Mouse (Mus musculus) thymus, adult 2 months (tissue): ENCODE data around the gene Hps6. TPM values are rescaled to one million over a fixed set of nuclear protein-coding genes. Genes with fewer than 3 reads are reported as not detected.

ENCODE experiments used
- DNase-seq: peaks from one replicate; pipeline ENCODE4 v3.0.0; 2021
- H3K27ac ChIP-seq: fragments of 200-500 bp; 2 replicates; pipeline ENCODE4 v1.5.1; 2012; ENCODE audit warnings: low read length, control low read depth; ENCODE audit not compliant: control insufficient read depth, insufficient read depth
- H3K27me3 ChIP-seq: fragments of 200-500 bp; 2 replicates; pipeline ENCODE4 v1.6.1; 2012; ENCODE audit warnings: mild to moderate bottlenecking, low read length, moderate library complexity, mixed read lengths; ENCODE audit not compliant: control insufficient read depth, insufficient read depth
- H3K36me3 ChIP-seq: fragments of 200-500 bp; 2 replicates; pipeline ENCODE4 v1.6.1; 2012; ENCODE audit warnings: mild to moderate bottlenecking, low read length, moderate library complexity; ENCODE audit not compliant: control insufficient read depth, insufficient read depth
- H3K4me1 ChIP-seq: fragments of 200-500 bp; replicated peaks from 2 replicates; pipeline ENCODE4 v1.6.1; 2012; ENCODE audit warnings: low read length; ENCODE audit not compliant: control insufficient read depth, insufficient read depth
- H3K4me3 ChIP-seq: fragments of 200-500 bp; 2 replicates; pipeline ENCODE4 v1.5.1; 2012; ENCODE audit warnings: mild to moderate bottlenecking, low read length, control low read depth, moderate library complexity; ENCODE audit not compliant: control insufficient read depth, insufficient read depth
- CTCF ChIP-seq: fragments of 200-500 bp; IDR thresholded peaks from 2 replicates; pipeline ENCODE4 v1.5.1; 2012; ENCODE audit warnings: mild to moderate bottlenecking, control low read depth, low read length, moderate library complexity, borderline replicate concordance; ENCODE audit not compliant: control insufficient read depth, poor library complexity, insufficient read depth; ENCODE audit errors: extremely low read depth
- POLR2A ChIP-seq: fragments of 200-500 bp; IDR thresholded peaks from 2 replicates; pipeline ENCODE4 v1.6.1; 2012; ENCODE audit warnings: mild to moderate bottlenecking, low read length, control low read depth, moderate library complexity; ENCODE audit not compliant: control insufficient read depth, poor library complexity, insufficient read depth; ENCODE audit errors: extremely low read depth
- WGBS: fragments of 180-500 bp; shearing (Covaris S2); methylation state at CpG from one replicate; pipeline ENCODE4 v1.1.7; 2018; 5-methylcytosine and 5-hydroxymethylcytosine counted together
- polyA plus RNA-seq: library from polyadenylated mRNA; depleted of rRNA; stranded (reverse); fragments of >200 nt; gene quantifications from 2 replicates; pipeline ENCODE4 v1.2.3, GENCODE M21; 2012

Gene Hps6
- polyA plus RNA-seq, 1 experiment, result 9.4 TPM

DNA sequence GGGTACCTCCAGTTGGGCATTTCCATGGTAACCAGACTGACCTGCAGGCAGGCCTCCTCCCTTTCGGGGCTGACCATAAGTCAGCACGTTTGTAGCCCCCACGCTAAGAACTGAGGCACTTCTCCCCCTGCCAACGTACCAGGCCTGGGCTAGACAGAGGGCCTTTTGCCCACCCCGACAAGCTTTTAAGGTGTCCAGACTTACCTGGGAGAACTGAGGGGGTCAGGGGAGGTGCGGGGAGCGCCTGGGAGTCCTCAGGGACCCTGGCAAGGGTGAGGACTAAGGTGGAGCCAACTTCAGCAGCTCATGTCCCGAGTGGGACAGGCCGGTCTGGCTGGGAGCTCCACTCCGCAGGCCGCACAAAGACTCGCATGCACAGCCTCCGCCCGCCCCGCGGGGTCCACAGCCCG, 35.5 kb downstream of the Hps6 start:
- peak overlapping the region; percentile 71 for H3K27ac ChIP-seq
- no peaks in the 10 kb centered on the region; the same call in 1 of the 2 replicates for H3K27me3 ChIP-seq
- peaks cover 48% of the 10 kb centered on the region for H3K4me1 ChIP-seq
- H3K4me3 ChIP-seq, result peak overlapping the region; percentile 99
- H3K36me3 ChIP-seq, result peaks cover 25% of the 10 kb centered on the region
- TF ChIP-seq CTCF (no peak), POLR2A (no peak)
- DNase-seq, result peak; percentile 45
- 3% methylated on average over 17 of the region's 17 CpGs for WGBS

DNA sequence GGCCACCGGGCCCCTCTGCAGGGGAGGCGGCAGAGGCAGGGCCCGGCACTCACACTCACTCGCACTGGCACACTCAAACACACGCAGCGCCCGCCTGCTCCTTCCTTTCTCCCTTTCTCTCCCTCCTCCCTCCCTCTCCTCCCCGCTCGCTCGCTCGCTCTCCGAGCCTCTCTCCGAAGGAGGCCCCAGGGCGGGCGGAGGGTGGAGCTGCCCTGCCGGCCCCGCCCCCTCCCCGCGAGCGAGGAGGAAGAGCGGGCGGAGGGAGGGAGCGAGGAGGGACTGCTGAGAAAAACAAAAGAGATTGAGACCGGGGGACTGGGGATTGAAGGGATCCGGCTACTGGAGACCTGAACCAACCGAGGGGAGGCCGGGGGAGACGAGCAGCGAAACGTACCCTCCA, 36.2 kb downstream of the Hps6 start:
- WGBS, result 2% methylated on average over 30 of the region's 30 CpGs
- peak overlapping the region; percentile 97 for H3K27ac ChIP-seq
- peak; percentile 95 for TF ChIP-seq POLR2A
- no peak for TF ChIP-seq CTCF
- peaks cover 19% of the 10 kb centered on the region for H3K36me3 ChIP-seq
- H3K4me3 ChIP-seq, result peak overlapping the region; percentile 99
- no peaks in the 10 kb centered on the region for H3K27me3 ChIP-seq
- H3K4me1 ChIP-seq, result peaks cover 53% of the 10 kb centered on the region
- DNase-seq, result peak; percentile 95

GRCm38 (mm10) chr19:46040149-46040902, 37.0 kb downstream of the Hps6 start:
- peak overlapping the region; percentile 97 for H3K27ac ChIP-seq
- no peak for TF ChIP-seq CTCF
- 14% methylated on average over 14 of the region's 14 CpGs for WGBS
- peaks cover 10% of the 10 kb centered on the region for H3K36me3 ChIP-seq
- no peaks in the 10 kb centered on the region for H3K27me3 ChIP-seq
- peak; percentile 65 for DNase-seq
- peaks cover 53% of the 10 kb centered on the region for H3K4me1 ChIP-seq
- peak overlapping the region; percentile 99 for H3K4me3 ChIP-seq

DNA sequence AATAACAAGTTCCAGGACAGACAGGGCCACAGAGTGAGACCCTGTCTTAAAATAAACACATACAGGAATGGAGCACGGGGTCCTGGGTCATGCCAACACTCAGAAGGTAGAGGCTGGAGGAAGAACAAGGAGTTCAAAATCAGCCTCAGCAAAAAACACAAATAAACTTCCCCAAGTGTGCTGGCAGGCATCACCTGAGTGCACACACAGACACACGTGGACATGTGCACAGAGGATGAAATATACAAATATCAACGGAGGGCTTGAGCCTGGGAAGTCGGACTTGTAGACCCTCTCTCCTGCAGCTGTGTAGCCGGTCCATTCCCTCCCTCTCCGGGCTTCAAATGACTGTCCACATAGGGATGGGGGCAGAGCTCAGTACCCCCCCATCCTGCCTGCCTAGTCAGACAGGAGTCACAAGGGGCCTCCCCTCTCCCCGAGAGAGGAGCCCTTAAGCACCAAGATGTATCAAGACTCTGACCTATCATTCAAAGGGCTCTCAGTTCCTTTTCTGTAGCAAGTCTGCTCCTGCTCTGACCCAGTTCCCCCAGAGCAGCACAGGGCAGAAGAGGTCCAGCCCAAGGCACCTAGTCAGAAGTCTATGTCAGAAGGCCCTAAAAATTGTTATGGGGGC, 38.1 kb downstream of the Hps6 start:
- TF ChIP-seq POLR2A (no peak), CTCF (no peak)
- Histone ChIP-seq H3K36me3 (no peaks in the 10 kb centered on the region; the same call in 1 of the 2 replicates), H3K27ac (peak overlapping the region; percentile 66), H3K4me3 (peak overlapping the region; percentile 6; the same call in 1 of the 2 replicates), H3K27me3 (no peaks in the 10 kb centered on the region), H3K4me1 (peaks cover 60% of the 10 kb centered on the region)
- DNase-seq, result peak; percentile 23
- WGBS, result 26% methylated on average over 7 of the region's 7 CpGs

DNA sequence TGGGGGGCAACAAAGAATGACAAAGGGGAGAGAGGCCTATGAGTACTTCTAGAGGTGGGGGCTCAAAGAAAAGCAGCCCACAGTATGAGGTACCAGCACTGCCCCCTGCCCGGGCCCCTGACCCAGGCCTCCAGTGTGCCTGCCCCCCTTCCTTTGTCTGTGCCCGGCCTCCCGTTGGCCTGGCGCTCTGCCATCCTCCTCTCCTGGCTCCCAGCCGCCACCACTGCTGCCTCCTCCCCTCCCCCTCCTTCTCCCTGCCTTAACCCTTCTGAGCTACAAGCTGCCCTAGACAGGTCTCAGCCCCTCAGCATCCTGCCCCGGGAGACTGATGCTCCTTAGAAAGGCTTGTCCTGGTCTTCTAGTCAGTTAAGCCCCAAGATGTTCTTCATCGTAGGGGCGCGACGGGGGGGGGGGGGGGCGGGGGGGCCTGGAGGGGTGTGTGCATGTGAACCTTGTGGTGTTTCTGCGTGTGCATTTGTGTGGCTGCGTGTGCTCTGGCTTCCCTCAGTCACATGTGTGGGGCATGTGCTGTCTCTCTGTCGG, 38.7 kb downstream of the Hps6 start:
- H3K4me3 ChIP-seq, result peak overlapping the region; percentile 6; the same call in 1 of the 2 replicates
- TF ChIP-seq CTCF, result no peak
- H3K36me3 ChIP-seq, result no peaks in the 10 kb centered on the region
- DNase-seq, result peak; percentile 59
- peaks cover 57% of the 10 kb centered on the region for H3K4me1 ChIP-seq
- peak overlapping the region; percentile 66 for H3K27ac ChIP-seq
- H3K27me3 ChIP-seq, result no peaks in the 10 kb centered on the region
- WGBS, result 0% methylated on average over 13 of the region's 14 CpGs

- peak; percentile 64 for DNase-seq
- no peak; the same call in 1 of the 2 replicates for TF ChIP-seq POLR2A
- no peak for TF ChIP-seq CTCF
- Histone ChIP-seq H3K4me1 (peaks cover 53% of the 10 kb centered on the region), H3K27ac (peak overlapping the region; percentile 66), H3K4me3 (no peak overlapping the region; the same call in 1 of the 2 replicates), H3K27me3 (no peaks in the 10 kb centered on the region), H3K36me3 (no peaks in the 10 kb centered on the region)
- WGBS, result 6% methylated on average over 6 of the region's 6 CpGs
Measured at GRCm38 (mm10) chr19:46042476-46043011, 39.2 kb downstream of the Hps6 start.
